ENCODE assay signal across 17 mouse cellular contexts in genomic region chr10:68552556-68552955, GRCm38 (mm10). TPM values are rescaled to one million over a fixed set of nuclear protein-coding genes. Genes with fewer than 3 reads are reported as not detected.
DNase-seq lines count a peak whose midpoint lies in the region; ATAC-seq lines count a peak whose summit lies in the region.
"Had no signal": no experiment of that assay in that cellular context is flagged by ENCODE, and none has a peak within 500 bp of the region (broad histone marks: within the 10 kb centered on the region; RNA-seq: fewer than 3 reads in every experiment).

No protein-coding gene starts in this region.

- intact Hi-C loops in heart, postnatal 25 days (cut with DNase I): no loop called here
- intact Hi-C loops in left cerebral cortex, postnatal 36 days (cut with DNase I): no loop called here

- ATAC-seq in common myeloid progenitor, adult 5-6 weeks (replicated peaks; ENCODE audit: low read depth, poor library complexity, severe bottlenecking): peak; percentile 94
- ATAC-seq in megakaryocyte-erythroid progenitor cell, adult 5-6 weeks (replicated peaks; ENCODE audit: low FRiP score, low TSS enrichment, poor library complexity, severe bottlenecking): peak; percentile 75
- ATAC-seq: forebrain, embryonic 13.5 days; hindbrain, postnatal 0 days had no signal

- DNase-seq in heart, adult 11 months: peak; percentile 15
- DNase-seq in heart, postnatal 25 days (ENCODE audit: low spot score): no peak
- no peak for DNase-seq in left cerebral cortex, adult 18-20 months (ENCODE audit: low spot score in 2 of 2)
- DNase-seq in left cerebral cortex, postnatal 36 days (ENCODE audit: low spot score in 2 of 2): no peak
- no peak for DNase-seq in urinary bladder, postnatal 14 days (ENCODE audit: low spot score)
- DNase-seq: adrenal gland, postnatal 25 days; cerebellum, adult 18-20 months; cerebellum, adult 9-11 months; cerebellum, postnatal 36 days; gastrocnemius, postnatal 36 days; heart, adult 18-20 months; heart, postnatal 10 days had no signal

RNA-seq across cellular contexts. Expression of gene Cabcoco1, which starts 10.9 kb away (rescaled TPM):
- total RNA-seq in heart, postnatal 25 days (2021): 10 to 100 TPM; 20.9 to 21.0 TPM
- total RNA-seq in common myeloid progenitor, adult 5-6 weeks (2017): 4.8 and 5.5 TPM in 2 replicates
- 0.79 and 4.7 TPM in 2 replicates for total RNA-seq in megakaryocyte-erythroid progenitor cell, adult 5-6 weeks (2014; fragmentation: Nextera tagmentation)
- 2.6 TPM in 1 of 2 replicates, not detected in the other for total RNA-seq in megakaryocyte-erythroid progenitor cell, adult 5-6 weeks (2017)
- total RNA-seq in left cerebral cortex, adult 18-20 months (2021): 1 to 10 TPM; 1.7 to 2.5 TPM
- total RNA-seq in left cerebral cortex, postnatal 36 days (2021): 1 to 10 TPM; 2.7 to 2.9 TPM
- total RNA-seq: G1E; gastrocnemius, postnatal 36 days had no signal
